Mouse (Mus musculus): ENCODE data around the gene Unc45a.
A peak's percentile ranks its signal among the peaks of the same experiment; 100 is the strongest.
"Not testable (repeated sequence)": the region's sequence is repeated elsewhere in the genome, so short reads cannot be mapped to it uniquely, and the experiment has no call there.

Unc45a gene

DNA sequence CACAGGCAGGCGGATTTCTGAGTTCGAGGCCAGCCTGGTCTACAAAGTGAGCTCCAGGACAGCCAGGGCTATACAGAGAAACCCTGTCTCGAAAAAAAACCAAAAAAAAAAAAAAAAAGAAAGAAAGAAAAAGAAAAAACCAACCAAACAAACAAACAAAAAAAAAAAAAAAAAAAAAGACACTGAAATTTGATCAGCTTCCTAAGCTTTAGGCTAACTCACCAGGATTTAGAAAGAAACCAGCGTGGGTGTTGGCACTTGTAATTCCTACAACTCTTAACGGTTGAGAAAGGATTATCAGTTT is 16.0 kb downstream of the Unc45a start:
- DNase-seq (ENCODE audit: low read depth) = not testable (repeated sequence)

DNA sequence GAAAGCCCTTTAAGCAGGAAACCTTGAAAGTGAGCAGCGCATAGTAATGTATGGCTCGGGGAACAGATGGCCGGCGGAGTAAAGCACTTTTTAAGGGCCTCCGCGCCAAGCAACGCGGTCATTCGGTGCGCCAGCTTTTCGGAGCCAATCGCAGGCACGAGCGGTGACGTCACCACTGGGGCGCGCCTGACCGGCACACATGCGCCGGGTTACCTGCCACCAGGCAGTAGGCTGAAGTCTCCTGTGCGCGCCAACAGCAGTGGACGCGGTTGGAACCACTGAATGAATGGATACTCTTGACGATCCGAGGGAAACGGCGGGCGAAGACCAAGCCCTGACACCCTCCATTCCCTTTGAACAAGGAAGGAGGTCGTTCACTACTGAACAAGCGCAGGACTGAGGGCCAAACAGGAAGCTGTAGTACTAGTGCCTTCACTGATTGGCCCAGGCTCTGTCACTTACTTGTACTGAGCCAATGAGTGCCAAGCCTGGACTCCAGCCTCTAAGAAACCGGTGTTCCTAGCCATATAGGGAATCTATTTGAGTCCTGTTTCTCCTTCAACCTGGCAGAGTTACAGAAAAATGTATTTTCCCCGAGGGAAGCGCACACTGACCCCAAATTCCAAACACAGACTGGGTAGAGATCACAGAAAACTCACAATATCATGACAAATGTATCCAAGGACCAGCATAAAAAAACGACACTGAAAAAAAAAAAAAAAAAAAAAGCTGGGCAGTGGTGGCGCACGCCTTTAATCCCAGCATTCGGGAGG is 16.6 kb downstream of the Unc45a start, which contains the start of gene Rccd1:
Gene Rccd1 (minus strand): TSS at position 412 of the 773 bp plus-strand sequence.
- peak; percentile 95 for DNase-seq (ENCODE audit: low read depth)

DNA sequence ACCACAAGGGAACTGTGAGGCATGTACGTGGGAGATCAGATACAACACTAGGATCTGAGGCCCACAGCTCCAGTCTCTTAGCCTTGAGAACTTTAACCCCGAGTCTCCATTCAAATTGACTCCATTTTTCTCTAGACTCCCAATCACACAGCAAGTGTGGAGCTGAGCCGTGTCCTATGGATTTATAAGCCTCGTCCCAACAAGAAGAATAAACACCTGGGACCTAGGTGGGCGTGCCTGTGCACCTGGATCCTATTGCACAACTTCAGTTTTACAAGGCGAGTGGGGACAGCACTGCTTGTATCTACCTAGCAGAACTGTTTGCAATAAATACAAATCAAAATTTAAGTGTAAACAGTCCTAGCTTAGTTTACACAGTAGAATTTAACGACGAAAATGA is 17.5 kb downstream of the Unc45a start:
- DNase-seq (ENCODE audit: low read depth) = no peak

DNA sequence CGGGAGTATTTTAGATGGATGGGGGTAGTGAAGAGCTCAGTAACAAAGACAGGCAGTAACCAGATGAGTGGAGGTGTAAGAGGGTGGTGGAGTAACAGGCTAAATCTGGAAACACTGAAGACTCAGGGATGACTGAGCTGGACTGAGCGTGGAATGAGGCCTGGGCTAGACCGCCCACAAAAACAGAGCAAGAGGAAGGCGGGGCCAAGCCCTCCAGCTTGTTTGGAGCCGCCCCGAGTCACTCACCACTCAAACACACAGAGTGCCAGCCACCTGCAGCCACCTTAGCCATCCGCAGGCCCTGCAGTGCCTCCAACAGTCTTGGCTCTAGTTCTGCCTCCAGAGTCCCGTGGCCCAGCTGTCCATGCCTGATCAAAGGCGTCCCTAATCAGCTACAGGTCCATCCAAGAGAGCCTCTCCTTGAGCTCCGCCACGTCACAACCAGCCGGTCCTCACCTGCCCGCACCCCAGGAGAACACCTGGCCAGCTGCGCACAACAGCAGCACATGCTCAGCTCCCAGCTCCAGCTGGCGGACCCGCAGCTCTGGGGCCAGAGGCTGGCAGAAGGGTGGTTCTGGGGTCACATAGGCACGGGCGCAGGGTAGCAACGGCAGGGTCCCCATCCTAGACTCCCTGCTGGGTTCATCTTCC is 20.8 kb downstream of the Unc45a start:
- no peak for DNase-seq (ENCODE audit: low read depth)

DNA sequence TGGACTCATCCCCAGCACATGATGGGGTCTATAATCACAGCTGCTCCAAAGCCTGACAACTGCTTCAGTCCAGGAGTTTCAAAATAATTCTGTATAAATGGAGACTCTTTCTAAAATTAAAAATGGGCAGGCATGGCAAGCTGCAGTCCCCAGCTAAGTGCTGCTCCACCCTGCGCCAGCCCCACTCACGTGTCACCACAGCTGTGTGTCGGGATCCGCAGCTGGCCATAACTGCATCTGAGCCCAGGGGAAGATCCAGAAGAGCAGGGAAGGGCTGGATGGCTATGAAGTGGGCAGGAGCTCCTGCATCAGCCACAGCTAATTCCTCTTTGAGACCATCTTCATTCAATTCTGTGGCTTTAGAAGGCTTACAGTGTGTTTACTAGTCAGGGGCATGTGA is 22.1 kb downstream of the Unc45a start:
- no peak for DNase-seq (ENCODE audit: low read depth)

DNA sequence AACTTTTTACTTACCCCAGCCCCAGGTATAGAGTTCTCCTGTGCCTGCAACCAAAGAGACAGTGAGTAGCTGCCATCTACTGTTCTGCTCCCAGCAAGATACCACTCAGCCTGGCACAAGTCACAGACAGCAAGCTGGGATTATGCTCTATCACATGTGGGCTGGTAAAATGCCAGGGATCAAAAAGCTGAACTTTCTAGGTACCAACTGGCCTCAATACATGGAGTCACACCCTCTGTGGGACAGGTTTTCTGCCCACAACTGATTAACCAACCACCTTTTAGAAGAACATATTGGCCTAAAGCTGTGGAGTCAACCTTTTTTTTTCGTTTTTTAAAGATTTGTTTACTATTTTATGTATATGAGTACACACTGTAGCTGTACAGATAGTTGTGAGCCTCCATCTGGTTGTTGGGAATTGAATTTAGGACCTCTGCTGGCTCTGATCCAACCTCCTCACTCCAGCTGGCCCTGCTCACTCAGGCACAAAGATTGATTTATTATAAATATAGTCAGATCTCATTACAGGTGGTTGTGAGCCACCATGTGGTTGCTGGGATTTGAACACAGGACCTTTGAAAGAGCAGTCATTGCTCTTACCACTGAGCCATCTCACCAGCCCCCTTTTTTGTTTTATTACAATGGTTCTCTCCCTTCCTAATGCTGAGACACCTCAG is 23.2 kb downstream of the Unc45a start:
- no peak for DNase-seq (ENCODE audit: low read depth)

DNA sequence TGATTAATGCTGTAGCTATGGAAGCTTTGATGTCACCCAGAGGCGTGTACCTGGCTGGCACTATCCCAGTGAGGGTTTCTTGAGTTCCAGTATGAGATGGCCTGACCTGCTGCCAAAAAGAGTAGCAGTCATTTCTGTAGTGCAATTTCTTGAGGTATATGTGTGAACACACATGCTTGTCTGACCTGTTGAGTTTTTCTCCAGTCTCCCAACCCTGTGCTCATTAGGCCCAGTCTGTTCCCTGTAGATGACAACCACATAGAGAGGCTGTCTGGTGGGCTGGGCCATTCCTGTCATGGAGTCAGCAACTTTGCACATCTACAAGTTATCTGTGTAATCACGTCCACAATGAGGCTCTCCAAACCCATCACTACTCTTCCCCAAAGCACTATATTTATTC is 25.1 kb downstream of the Unc45a start:
- no peak for DNase-seq (ENCODE audit: low read depth)

DNA sequence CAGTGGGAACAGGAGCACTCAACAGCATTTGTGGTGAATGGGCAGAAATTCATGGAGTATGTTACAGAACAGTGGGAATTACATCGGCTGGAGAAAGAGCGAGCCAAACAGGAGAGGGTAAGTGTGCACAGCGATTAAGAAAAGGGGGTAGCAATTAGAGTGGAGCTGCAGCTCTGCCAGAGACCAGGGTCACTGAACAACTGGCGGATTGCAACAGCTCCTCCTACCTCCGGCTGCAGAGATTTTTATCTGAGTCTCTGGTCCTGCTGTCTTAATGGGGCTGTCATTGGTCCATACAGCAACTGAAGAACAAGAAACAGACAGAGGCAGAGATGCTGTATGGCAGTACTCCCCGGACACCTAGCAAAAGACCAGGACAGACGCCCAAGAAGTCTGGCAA is 30.0 kb downstream of the Unc45a start:
- no peak for DNase-seq (ENCODE audit: low read depth)

DNA sequence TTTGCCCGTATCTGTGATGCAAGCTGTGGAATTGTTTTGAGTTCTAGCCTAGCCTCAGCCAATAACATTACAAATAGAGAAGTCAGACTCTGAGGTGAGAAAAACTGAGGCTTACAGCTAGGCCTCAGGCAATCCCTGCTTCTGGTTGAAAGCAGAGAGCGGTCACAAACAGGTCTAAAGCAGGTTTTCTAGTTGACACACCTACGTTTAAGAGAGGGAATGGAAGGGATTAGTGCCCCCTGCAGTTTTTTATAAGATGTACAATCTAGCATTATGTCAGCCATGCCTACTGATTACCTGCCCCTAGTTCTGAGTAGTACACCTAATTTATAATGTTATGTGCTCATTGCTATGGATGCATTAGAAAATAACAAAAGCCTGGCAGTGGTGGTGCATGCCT is 33.0 kb downstream of the Unc45a start:
- no peak for DNase-seq (ENCODE audit: low read depth)

DNA sequence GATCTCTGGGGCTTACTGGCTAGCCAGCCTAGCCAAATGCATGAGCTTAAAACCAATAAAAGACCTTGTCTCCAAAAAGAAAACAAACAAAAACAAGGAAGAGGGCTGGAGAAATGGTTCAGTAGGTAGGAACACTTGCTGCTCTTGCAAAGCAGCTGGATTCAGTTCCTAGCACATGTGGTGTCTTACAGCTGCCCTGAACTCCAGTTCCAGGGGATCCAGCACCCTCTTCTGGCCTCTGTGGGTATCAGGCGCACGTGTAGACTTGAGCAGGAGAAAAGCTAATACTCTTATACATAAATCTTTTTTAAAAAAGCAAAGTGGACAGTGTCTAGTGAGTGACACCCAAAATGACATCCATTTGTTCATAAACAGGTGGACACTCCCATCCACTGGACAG is 39.3 kb downstream of the Unc45a start:
- DNase-seq (ENCODE audit: low read depth) = no peak

DNA sequence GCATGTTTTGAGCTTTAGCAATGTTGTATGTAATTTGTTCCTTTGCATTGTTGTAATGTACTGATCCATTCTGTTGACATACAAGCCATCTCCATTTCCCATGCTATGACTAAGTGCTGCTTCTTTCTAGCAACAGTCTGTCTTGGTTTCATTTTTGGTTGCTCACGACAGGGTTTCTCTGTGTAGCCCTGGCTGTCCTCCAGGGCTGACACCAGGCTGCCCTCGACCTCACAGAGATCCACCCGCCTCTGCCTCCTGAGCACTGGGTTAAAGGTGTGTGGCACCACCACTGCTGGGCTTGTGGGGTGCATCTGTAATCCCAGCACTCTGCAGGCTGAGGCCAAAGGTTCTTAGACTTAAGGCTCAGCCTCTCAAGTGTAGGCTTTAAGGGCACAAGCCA is 41.2 kb downstream of the Unc45a start:
- DNase-seq (ENCODE audit: low read depth) = no peak

DNA sequence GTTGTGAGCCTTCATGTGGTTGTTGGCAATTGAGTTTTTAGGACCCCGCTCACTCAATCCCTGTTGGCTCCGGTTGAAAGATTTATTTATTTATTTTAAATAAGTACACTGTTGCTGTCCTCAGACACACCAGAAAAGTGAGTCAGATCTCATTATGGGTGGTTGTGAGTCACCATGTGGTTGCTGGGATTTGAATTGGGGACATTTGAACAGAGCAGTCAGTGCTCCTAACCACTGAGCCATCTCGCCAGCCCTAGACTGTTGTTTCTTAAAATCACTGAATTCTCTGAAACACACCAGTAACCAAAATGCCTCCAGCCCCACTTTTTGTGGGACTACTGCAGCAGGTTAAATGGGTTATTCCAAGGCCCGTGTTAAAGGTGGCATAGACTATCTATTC is 42.1 kb downstream of the Unc45a start:
- DNase-seq (ENCODE audit: low read depth) = peak; percentile 22

DNA sequence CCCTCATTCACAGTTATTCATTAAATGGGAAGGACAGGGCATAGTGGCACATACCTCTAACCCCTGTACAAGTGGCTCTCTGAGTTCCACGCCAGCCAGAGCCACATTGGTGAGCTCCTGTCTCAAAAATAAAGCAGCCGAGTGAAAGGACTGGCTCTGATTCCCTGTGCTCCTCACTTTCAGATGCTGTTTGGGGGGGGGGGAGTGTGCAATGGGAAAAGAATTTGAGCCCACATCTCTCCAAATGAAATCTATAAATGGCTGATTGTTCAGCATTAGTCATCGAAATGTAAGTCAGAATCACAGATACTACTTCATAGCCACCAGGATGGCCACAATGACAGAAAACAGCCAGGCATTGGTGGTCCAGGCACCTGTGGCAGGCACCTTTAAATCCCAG is 43.8 kb downstream of the Unc45a start:
- no peak for DNase-seq (ENCODE audit: low read depth)

DNA sequence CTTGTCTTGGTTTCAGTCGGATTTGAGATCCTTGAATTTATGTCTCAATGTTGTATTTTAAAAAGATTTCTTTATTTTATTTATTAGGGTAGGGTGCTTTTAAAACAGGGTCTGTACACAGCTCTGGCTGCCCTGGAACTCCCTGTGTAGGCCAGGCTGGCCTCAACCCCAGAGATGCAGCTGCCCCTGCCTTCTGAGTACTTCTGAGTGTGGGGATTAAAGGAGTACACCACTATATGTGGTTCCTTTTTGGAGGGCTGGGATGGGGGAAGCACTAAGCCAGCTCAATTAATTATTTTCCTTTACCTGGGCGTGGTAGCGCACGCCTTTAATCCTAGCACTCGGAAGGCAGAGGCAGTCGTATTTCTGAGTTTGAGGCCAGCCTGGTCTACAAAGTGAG is 44.3 kb downstream of the Unc45a start:
- DNase-seq (ENCODE audit: low read depth) = no peak

DNA sequence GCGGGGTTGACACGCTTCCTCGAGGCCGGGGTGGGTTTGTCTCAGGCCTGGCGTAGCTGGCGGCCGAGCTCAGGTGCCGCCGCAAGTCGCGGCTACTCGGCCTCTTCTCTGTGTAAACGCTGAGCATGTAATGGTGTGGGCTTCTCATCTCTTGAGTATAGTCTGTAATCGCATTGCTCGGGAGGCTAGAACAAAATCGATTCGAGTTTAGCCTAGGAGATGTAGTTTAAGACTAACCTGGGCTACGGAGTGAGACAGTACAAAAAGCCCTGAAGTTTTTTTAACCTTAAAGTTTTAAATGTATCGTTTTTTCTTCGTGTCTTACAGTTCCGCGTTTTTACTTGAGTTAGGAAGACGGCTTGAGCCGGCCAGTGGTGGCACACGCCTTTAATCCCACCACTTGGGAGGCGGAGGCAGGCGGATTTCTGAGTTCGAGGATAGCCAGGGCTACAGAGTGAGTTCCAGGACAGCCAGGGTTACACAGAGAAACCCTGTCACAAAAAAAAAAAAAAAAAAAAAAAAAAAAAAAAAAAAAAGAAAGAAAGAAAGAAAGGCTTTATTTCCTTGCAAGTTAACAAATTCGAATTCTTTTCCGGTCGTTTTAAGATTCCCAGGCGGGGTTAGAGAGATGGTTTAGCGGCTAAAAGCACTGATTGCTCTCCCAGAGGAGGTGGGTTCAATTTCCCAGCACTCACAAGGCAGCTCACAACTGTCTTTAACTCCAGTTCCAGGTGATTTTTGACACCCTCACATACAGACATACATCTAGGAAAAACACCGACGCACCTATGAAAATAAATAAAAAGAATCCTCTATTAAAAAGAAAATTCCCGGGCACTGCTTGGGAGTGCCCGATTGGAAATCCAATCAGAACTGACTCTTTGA is 45.8 kb downstream of the Unc45a start:
- DNase-seq (ENCODE audit: low read depth) = no peak

DNA sequence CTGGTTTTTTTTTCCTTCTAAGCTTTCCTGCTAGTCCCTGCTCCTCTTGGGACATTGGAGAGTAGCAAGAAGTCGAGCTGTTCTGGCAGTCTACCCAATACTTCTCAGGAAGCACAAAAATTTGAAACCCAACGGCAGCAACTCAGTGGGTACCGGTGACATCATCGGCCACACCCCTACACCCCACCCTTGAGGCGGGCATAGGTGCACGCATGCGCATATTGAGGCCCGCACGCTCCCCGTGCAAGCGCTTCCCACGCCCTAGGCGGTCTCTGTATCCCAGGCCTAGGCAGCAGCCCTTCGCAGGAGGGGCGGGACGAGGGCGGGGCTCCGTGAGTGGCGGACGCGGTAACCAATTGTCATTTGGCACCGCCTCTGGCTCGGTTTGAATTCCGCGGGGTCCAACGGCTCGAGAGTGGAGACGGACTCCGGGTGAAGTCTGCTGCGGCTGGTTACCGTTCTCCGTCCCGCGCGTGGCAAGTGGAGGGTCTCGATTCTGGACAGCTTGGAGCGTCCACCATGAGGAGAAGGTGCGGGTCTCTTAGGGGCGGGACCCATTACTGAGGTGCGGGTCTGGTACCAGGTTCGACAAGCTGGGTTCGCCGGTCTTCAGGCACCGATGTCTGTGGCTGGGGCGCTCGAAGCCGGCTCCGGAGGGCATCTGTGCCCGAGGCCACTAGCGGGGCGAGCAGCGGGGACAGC is 46.6 kb downstream of the Unc45a start, which contains the start of gene Prc1:
Gene Prc1 (plus strand): TSS at position 389 of the 702 bp plus-strand sequence.
- peak; percentile 95 for DNase-seq (ENCODE audit: low read depth)

DNA sequence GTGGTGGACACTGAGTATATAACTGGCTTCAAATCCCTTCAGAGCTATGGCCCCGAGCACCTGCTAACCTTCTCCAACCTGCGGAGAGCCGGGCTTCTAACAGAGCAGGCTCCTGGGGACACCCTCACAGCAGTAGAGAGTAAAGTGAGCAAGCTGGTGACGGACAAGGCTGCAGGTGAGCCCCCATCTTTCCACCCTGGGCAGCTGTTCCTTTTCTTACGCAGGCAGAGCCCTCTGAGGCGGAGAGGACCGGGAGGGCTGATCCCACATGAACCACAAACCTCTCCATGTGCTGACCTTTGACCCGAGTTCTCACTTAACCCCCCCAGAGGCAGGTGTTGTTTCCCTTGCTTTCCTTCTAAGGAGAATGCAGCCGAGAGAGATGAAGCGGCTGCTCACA is 53.1 kb downstream of the Unc45a start:
- DNase-seq (ENCODE audit: low read depth) = no peak

DNA sequence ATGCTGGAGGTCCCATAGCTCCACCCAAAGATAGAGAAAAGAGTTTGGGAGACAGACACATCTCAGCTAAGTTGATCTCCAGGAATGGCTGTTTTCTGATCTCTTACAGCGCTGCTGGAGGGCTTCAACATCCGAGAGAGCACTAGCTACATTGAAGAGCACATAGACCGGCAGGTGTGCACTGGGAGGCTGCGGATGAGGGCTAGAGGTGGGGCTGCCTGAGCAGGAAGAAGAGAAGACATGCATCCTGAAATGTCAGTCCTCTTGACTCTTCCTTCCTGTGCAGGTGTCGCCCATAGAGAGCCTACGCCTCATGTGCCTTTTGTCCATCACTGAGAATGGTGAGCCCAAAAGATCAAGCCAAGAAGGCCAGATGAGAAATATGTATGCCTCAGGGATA is 55.1 kb downstream of the Unc45a start:
- no peak for DNase-seq (ENCODE audit: low read depth)

DNA sequence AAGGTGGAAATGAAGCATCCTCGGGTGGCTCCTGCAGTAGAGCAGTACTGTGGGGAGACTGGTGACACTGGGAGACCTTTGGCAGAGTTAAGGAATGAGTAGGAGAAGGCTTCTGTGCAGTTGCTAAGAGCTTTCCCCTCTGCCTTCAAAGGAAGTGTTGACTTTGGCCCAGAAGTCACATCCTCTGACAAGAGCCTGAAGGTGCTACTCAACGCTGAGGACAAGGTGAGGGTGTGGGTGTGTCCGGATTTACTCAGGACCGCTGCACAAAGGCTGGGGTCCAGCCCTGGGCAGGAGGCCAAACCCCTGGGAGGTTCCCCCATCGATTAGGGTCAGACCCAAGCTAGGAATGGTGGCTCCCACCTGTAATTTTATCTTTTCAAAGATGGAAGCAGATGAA is 56.4 kb downstream of the Unc45a start:
- no peak for DNase-seq (ENCODE audit: low read depth)

DNA sequence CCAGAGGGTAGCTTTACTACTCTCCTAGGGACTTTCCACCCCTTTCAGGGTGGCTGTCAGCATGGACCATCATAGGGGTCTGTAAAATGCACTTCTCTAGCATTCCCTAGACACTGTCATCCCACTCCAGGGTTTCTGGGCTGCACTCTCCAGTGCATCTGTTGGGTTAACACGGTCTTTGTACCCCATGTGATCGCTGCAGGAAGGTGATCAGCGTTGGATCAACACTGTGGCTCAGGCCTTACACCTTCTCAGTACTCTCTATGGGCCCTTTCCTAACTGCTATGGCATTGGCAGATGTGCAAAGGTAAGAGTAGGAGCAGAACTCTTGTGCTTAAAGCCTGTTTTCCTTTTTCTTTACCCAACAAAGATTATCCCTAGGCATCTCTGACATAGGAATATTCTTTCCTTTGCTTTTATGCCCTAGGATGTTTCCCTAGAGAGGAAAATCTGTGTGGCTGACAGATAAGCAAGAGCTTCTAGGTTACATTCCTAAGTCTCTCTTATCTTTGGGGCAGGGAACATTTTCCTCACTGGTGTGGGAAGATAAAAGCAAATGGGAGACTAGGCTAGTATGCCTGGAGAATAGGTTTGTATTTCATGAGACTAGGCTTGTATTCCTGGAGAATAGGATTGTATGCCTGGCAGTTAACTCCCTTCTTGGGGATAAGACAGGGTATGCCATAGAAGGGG is 57.4 kb downstream of the Unc45a start:
- no peak for DNase-seq (ENCODE audit: low read depth)

DNA sequence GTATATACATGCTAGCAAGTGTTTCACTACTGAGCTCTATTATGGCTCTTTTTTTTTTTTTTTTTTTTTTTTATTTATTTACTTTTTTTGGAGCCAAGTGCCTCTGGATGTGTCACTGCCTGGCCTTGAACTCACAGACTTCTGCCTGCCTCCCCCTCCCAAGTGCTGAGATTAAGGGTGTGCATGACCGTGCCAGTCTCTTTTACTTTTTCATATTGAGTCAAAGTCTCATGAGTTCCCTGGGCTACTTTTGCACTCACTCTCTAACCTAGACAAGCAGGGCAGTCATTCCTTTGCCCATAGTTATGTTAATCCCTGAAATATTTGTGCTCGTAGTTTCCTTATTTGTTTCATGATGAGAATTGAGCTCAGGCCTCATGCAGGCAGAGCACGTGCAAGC is 59.2 kb downstream of the Unc45a start:
- DNase-seq (ENCODE audit: low read depth) = no peak
